Mouse (Mus musculus): ENCODE measurements around the gene Kcna10. TPM values are rescaled to one million over a fixed set of nuclear protein-coding genes. Genes with fewer than 3 reads are reported as not detected.

Kcna10 gene
- polyA plus RNA-seq, 1 experiment from 2014 or later, result not detected

DNA sequence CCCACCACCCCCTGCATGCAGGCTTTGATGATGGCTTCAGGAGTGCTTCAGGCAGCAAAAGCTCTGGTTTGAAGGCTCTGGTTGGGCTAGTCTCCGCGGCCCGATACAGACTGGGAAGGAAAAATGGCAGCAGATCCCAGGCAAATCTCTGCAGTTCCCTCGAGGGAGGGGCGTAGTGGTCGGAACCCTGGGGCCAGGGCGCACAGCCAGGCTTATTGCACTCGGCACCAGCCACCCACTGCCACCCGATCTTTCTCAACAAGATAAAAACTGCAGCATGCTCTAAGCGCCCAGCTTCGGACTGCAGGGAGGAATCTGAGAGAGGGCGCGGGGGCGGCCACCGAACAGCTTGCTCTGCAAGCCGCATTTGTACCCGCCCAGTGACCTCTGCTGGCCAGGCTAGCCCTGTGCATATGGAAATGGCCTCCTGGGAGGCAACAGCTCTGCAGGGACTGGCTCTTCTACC, 23.0 kb upstream of the Kcna10 start:
- Histone ChIP-seq H3K9ac (ENCODE audit: low read length) (peak overlapping the region; percentile 50; the same call in 1 of the 2 replicates), H3K36me3 (ENCODE audit: control insufficient read depth, insufficient read depth, low read length) (no peaks in the 10 kb centered on the region), H3K4me2 (ENCODE audit: low read length) (peak overlapping the region; percentile 42), H3K9me3 (replicated peaks; ENCODE audit: control insufficient read depth, low read length) (no peaks in the 10 kb centered on the region), H3K27me3 (replicated peaks; ENCODE audit: control insufficient read depth, insufficient read depth, low read length) (no peaks in the 10 kb centered on the region), H3K27ac (ENCODE audit: low read depth, low read length) (no peak overlapping the region), H3K4me3 (ENCODE audit: low read depth, low read length) (peak overlapping the region; percentile 21), H3K4me1 (ENCODE audit: control insufficient read depth, insufficient read depth, low read length) (no peaks in the 10 kb centered on the region)
- ATAC-seq (peak; percentile 46; the same call in 1 of the 2 replicates), DNase-seq (ENCODE audit: low spot score) (peak; percentile 33)
- 1% methylated on average over 17 of the region's 17 CpGs for WGBS

DNA sequence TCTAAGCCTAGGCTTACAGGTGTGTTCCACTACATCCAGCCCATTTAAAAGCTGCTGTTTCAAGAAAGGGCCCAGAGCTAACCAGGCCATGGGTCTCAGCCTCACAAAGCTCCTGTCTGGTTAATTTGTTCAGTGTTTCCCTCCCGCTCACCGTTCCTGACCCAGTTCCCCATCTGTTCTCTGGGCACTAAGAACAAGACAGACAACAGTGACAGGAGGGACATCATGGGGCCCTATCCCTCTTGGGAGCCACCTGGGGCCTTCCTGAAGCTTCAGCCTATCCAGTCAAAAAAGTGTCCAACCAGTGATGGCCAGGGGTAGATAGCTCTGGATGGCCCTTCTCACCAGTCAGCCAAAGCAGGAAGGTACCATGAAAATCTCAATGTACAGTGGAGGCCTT, 20.1 kb upstream of the Kcna10 start:
- 89% methylated on average over 2 of the region's 2 CpGs for WGBS
- H3K4me2 ChIP-seq (ENCODE audit: low read length), result no peak overlapping the region
- ATAC-seq, result no peak
- H3K9me3 ChIP-seq (replicated peaks; ENCODE audit: control insufficient read depth, low read length), result no peaks in the 10 kb centered on the region
- H3K36me3 ChIP-seq (ENCODE audit: control insufficient read depth, insufficient read depth, low read length), result no peaks in the 10 kb centered on the region
- H3K4me3 ChIP-seq (ENCODE audit: low read depth, low read length), result no peak overlapping the region
- no peaks in the 10 kb centered on the region for H3K27me3 ChIP-seq (replicated peaks; ENCODE audit: control insufficient read depth, insufficient read depth, low read length)
- no peak for DNase-seq (ENCODE audit: low spot score)
- no peaks in the 10 kb centered on the region for H3K4me1 ChIP-seq (ENCODE audit: control insufficient read depth, insufficient read depth, low read length)
- H3K27ac ChIP-seq (ENCODE audit: low read depth, low read length), result no peak overlapping the region
- no peak overlapping the region for H3K9ac ChIP-seq (ENCODE audit: low read length)

DNA sequence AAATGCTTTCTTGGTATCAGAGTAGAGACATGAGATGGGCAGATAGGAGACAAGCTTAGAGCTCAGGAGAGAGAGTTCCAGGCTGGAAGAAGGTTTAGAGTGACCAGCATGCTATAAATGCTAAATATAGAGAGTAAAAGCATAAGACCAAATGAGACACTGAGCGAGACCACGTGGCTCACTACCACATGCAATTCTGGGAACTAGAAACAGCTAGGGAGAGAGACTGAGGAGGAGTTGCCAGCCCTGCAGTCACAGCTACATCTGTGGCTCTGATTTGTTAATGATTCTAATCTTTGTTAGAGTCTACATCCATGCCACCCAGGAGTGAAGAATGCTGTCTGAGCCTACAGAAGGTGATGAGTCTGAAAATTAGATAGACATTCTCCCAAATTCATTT, 13.3 kb upstream of the Kcna10 start:
- ATAC-seq, result no peak
- H3K9me3 ChIP-seq (replicated peaks; ENCODE audit: control insufficient read depth, low read length), result no peaks in the 10 kb centered on the region

DNA sequence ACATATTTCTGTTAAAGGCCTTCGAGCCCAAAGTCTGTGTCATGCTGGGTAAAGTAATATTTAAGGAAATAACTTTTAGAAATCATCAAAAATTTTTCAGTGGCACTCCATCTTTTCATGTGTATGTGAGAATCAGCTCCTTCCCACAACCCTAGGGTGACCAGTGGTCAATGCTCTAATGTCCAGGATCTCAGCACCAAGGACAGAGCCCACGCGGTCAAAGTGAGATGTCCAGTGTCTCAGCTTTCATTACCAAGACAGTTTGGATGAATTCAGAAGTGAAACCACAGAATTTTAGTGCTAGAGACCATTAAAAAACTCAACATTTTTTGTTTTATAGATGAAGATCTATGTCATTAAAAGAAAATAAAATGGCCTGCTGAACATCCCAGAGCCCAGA, 10.9 kb upstream of the Kcna10 start:
- H3K36me3 ChIP-seq (ENCODE audit: control insufficient read depth, insufficient read depth, low read length), result no peaks in the 10 kb centered on the region
- ATAC-seq (no peak), DNase-seq (ENCODE audit: low spot score) (no peak)
- H3K9me3 ChIP-seq (replicated peaks; ENCODE audit: control insufficient read depth, low read length), result no peaks in the 10 kb centered on the region
- H3K4me1 ChIP-seq (ENCODE audit: control insufficient read depth, insufficient read depth, low read length), result no peaks in the 10 kb centered on the region; the same call in 1 of the 2 replicates
- H3K4me3 ChIP-seq (ENCODE audit: low read depth, low read length), result no peak overlapping the region
- no peaks in the 10 kb centered on the region for H3K27me3 ChIP-seq (replicated peaks; ENCODE audit: control insufficient read depth, insufficient read depth, low read length)
- WGBS, result 78% methylated on average over 3 of the region's 3 CpGs
- H3K4me2 ChIP-seq (ENCODE audit: low read length), result no peak overlapping the region
- H3K9ac ChIP-seq (ENCODE audit: low read length), result no peak overlapping the region
- no peak overlapping the region for H3K27ac ChIP-seq (ENCODE audit: low read depth, low read length)

More for the DNA sequence above, 13.3 kb upstream of the Kcna10 start:
- no peak overlapping the region for H3K9ac ChIP-seq (ENCODE audit: low read length)
- no peaks in the 10 kb centered on the region for H3K27me3 ChIP-seq (replicated peaks; ENCODE audit: control insufficient read depth, insufficient read depth, low read length)
- H3K4me1 ChIP-seq (ENCODE audit: control insufficient read depth, insufficient read depth, low read length), result no peaks in the 10 kb centered on the region
- no peak overlapping the region for H3K4me3 ChIP-seq (ENCODE audit: low read depth, low read length)
- H3K36me3 ChIP-seq (ENCODE audit: control insufficient read depth, insufficient read depth, low read length), result no peaks in the 10 kb centered on the region
- WGBS, result 74% methylated on average over 2 of the region's 2 CpGs
- no peak overlapping the region for H3K27ac ChIP-seq (ENCODE audit: low read depth, low read length)
- no peak for DNase-seq (ENCODE audit: low spot score)
- no peak overlapping the region for H3K4me2 ChIP-seq (ENCODE audit: low read length)

DNA sequence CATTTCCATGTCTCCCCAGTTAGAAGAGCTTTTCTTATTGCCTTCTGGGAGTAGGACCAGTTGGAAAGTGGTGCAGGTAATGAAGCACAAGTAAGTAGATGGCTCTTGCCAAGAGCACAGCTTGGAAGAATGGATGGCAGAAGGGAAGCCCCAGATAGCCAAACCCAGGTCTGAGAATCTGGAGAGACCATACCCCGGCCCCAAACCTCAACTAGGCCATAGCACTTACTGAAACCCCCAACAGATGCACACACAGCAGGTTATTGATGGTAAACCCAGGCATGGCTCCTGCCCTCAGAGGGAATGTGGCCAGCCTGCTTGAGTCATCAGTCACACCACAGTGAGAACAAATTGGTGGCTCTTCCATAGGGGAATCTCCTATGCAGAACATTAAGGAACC, 10.3 kb upstream of the Kcna10 start:
- H3K4me2 ChIP-seq (ENCODE audit: low read length), result no peak overlapping the region
- no peaks in the 10 kb centered on the region for H3K27me3 ChIP-seq (replicated peaks; ENCODE audit: control insufficient read depth, insufficient read depth, low read length)
- DNase-seq (ENCODE audit: low spot score) (no peak), ATAC-seq (no peak)
- H3K4me1 ChIP-seq (ENCODE audit: control insufficient read depth, insufficient read depth, low read length), result no peaks in the 10 kb centered on the region; the same call in 1 of the 2 replicates
- H3K9me3 ChIP-seq (replicated peaks; ENCODE audit: control insufficient read depth, low read length), result no peaks in the 10 kb centered on the region
- 82% methylated on average over 1 of the region's 1 CpGs for WGBS
- no peak overlapping the region for H3K4me3 ChIP-seq (ENCODE audit: low read depth, low read length)
- no peaks in the 10 kb centered on the region for H3K36me3 ChIP-seq (ENCODE audit: control insufficient read depth, insufficient read depth, low read length)
- no peak overlapping the region for H3K27ac ChIP-seq (ENCODE audit: low read depth, low read length)
- H3K9ac ChIP-seq (ENCODE audit: low read length), result no peak overlapping the region

DNA sequence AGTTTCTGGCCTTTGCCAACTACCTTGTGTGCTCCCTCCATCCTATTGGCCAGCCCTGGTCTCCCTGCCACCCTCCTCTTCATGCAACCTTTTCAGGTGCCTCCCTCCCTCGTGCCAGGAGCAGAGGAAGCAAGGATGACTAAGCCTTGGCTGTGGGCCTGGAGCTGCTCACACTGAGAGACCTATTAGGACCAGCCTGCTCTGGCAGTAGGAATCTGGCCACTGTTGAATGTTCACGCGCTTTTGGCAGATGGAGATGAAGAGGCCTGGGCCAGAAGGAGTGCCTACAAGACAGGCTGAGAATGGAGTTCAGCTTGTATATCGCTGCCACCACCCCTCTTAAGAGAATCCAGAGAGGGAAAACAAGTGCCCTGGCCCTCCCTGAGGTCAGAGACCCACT, 7.4 kb upstream of the Kcna10 start:
- Histone ChIP-seq H3K9me3 (replicated peaks; ENCODE audit: control insufficient read depth, low read length) (no peaks in the 10 kb centered on the region), H3K27me3 (replicated peaks; ENCODE audit: control insufficient read depth, insufficient read depth, low read length) (no peaks in the 10 kb centered on the region), H3K4me2 (ENCODE audit: low read length) (no peak overlapping the region), H3K36me3 (ENCODE audit: control insufficient read depth, insufficient read depth, low read length) (no peaks in the 10 kb centered on the region), H3K4me3 (ENCODE audit: low read depth, low read length) (no peak overlapping the region), H3K4me1 (ENCODE audit: control insufficient read depth, insufficient read depth, low read length) (no peaks in the 10 kb centered on the region; the same call in 1 of the 2 replicates), H3K9ac (ENCODE audit: low read length) (no peak overlapping the region), H3K27ac (ENCODE audit: low read depth, low read length) (no peak overlapping the region)
- DNase-seq (ENCODE audit: low spot score), result peak; percentile 21
- WGBS, result 65% methylated on average over 4 of the region's 4 CpGs
- ATAC-seq, result no peak

DNA sequence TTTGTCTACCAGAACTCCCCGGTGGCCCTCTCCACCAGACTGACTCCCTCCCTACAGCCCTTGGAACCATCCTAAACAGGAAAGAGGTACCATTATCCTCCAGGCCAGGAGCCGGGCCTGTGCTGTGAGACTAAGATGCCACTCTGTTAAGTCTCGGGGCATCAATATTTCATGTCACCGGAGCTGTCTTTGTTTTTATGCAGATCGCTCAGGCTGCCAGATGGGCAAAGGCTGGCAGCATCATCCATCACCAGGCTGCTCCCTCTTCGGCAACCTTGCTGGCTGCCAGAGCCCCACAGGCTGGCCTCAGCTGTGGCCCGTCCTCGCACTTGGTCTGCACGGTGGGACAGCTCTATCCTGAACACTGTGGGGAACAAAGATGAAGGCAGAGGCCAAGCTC, 6.4 kb upstream of the Kcna10 start:
- DNase-seq (ENCODE audit: low spot score) (peak; percentile 58), ATAC-seq (peak; percentile 80)
- 61% methylated on average over 9 of the region's 9 CpGs for WGBS
- Histone ChIP-seq H3K4me1 (ENCODE audit: control insufficient read depth, insufficient read depth, low read length) (no peaks in the 10 kb centered on the region; the same call in 1 of the 2 replicates), H3K9me3 (replicated peaks; ENCODE audit: control insufficient read depth, low read length) (no peaks in the 10 kb centered on the region), H3K4me3 (ENCODE audit: low read depth, low read length) (no peak overlapping the region), H3K9ac (ENCODE audit: low read length) (no peak overlapping the region), H3K27ac (ENCODE audit: low read depth, low read length) (peak overlapping the region; percentile 48), H3K4me2 (ENCODE audit: low read length) (no peak overlapping the region), H3K36me3 (ENCODE audit: control insufficient read depth, insufficient read depth, low read length) (no peaks in the 10 kb centered on the region), H3K27me3 (replicated peaks; ENCODE audit: control insufficient read depth, insufficient read depth, low read length) (no peaks in the 10 kb centered on the region)

DNA sequence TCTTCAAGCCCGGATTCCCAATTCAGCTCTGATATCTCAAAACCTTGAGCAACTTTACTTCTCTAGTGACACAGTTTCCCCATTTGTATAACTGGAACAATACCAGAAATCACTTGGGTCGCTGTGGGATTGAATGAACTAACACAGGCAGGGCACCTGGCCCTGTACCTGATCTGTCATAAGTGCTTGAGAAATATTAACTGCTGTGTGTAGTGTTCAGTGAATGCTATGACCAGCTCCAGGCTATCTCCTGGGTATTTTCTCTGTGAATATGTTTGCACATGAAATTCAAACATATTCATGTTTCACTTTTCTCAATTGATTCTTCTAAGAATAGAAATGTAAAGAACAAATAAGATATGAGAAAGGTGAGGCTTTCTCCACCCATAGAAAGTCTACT, 2.0 kb upstream of the Kcna10 start:
- Histone ChIP-seq H3K27ac (ENCODE audit: low read depth, low read length) (no peak overlapping the region), H3K9me3 (replicated peaks; ENCODE audit: control insufficient read depth, low read length) (no peaks in the 10 kb centered on the region), H3K4me1 (ENCODE audit: control insufficient read depth, insufficient read depth, low read length) (no peaks in the 10 kb centered on the region; the same call in 1 of the 2 replicates), H3K4me3 (ENCODE audit: low read depth, low read length) (no peak overlapping the region), H3K4me2 (ENCODE audit: low read length) (no peak overlapping the region), H3K9ac (ENCODE audit: low read length) (no peak overlapping the region), H3K36me3 (ENCODE audit: control insufficient read depth, insufficient read depth, low read length) (no peaks in the 10 kb centered on the region), H3K27me3 (replicated peaks; ENCODE audit: control insufficient read depth, insufficient read depth, low read length) (no peaks in the 10 kb centered on the region)
- no peak for DNase-seq (ENCODE audit: low spot score)
- 80% methylated on average over 2 of the region's 2 CpGs for WGBS
- no peak for ATAC-seq

DNA sequence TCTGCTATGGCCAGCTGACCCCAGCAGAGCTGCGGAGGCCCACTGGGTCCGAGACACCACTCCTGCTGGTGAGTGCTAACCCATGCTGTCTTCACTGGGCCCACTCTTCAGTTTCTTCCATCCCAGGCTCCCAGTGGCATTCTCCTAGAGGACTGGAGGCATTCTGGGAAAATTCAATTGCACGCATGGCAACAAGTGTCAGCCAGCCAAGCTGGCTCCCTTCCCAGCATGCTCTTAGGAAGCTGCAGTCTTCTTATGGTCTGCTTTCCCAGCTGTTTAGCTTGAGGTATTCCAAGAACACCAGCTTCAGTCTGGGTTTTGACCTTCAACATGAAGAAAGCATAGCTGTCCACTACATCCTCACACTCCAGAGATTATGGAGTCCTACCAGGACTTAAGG, 322 bp downstream of the Kcna10 start:
- H3K36me3 ChIP-seq (ENCODE audit: control insufficient read depth, insufficient read depth, low read length), result no peaks in the 10 kb centered on the region
- no peaks in the 10 kb centered on the region for H3K4me1 ChIP-seq (ENCODE audit: control insufficient read depth, insufficient read depth, low read length)
- H3K9me3 ChIP-seq (replicated peaks; ENCODE audit: control insufficient read depth, low read length), result no peaks in the 10 kb centered on the region
- H3K27ac ChIP-seq (ENCODE audit: low read depth, low read length), result no peak overlapping the region
- H3K9ac ChIP-seq (ENCODE audit: low read length), result no peak overlapping the region
- H3K27me3 ChIP-seq (replicated peaks; ENCODE audit: control insufficient read depth, insufficient read depth, low read length), result no peaks in the 10 kb centered on the region
- H3K4me3 ChIP-seq (ENCODE audit: low read depth, low read length), result no peak overlapping the region
- ATAC-seq, result no peak
- DNase-seq (ENCODE audit: low spot score), result peak; percentile 36
- 79% methylated on average over 3 of the region's 3 CpGs for WGBS
- H3K4me2 ChIP-seq (ENCODE audit: low read length), result no peak overlapping the region
